Mouse (Mus musculus) spleen, postnatal 10 days (tissue): Measurements from ENCODE around the gene Irak1.

Source experiments
- DNase-seq, 2 experiments: peaks; one replicate each; pipeline ENCODE4 v3.0.0; 2021 to 2022; ENCODE audit warnings: low spot score in 2 of 2

The Irak1 gene

GRCm38 (mm10) chrX:73966248-73967176 is 57.2 kb downstream of the Irak1 start, which contains the start of gene Hcfc1:
Gene Hcfc1, minus strand, starts transcription at chrX:73966357.
- DNase-seq, result peak; percentile 79 to 91

DNA sequence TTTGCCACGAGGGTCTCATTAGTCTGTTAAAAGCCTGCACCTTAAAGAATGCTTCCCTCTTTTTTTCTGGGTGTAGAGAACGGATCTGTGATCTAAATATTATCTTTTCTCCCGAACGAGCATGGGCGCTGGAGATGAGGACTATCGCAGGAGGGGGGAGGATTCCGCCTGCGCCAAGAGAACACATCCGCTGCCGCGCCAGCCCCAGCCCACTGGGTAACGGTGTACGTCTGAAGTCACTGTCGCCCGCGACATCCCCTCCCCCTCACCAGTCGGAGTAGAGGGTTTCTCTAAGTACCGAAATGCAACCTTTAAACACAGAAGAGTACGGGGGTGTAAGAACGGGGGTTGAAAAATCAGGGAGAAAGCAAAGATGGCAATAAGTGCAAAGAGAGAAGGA is 58.4 kb downstream of the Irak1 start:
- DNase-seq, result peak in 1 of 2 experiments; percentile 63

DNA sequence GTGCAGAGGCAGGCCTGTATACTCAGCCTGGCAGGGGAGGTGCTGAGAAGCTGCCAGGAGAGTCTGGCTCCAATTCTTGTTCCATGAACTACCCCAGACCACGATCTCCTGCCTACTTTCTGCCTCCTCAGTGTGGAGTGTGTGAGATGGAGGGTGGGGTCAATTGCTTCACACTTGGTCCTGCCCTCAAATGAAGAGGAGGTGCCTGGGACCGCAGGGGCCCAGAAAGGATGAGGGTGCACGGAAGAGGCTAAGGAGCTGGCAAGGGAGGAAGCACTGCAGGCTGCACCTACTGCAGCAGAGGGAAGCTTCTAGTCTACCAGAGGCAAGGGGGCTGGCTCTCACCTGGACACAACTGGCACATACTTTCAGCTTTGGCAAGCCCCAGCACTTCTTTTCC is 59.4 kb downstream of the Irak1 start:
- peak in 1 of 2 experiments; percentile 52 for DNase-seq
